Mouse (Mus musculus): ENCODE measurements around the gene Npas3. TPM values are rescaled to one million over a fixed set of nuclear protein-coding genes. Genes with fewer than 3 reads are reported as not detected.

The Npas3 gene
- polyA plus RNA-seq, 1 experiment from 2014 or later: 0.28 TPM

DNA sequence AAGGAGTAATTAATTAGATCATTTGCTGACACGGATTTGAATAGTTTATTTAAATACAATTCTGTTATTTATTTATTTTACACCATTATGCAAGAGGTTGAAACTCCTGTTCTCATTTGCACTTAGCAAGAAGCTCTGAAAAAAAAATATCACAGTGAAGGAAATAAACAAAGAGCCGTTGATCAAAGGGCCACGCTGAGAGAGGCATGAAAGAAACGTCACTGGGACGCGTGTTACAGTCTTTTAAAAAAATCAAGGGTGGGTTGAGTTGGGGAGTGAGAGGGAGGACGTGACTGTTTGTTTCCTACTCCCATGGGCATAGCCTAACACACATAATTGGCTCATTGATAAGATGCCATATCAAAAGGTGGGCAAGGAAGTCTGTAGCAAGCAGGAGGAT, 505.8 kb downstream of the Npas3 start:
- H3K36me3 ChIP-seq (ENCODE audit: control insufficient read depth, insufficient read depth, low read length): no peaks in the 10 kb centered on the region
- H3K4me1 ChIP-seq (replicated peaks; ENCODE audit: control insufficient read depth, insufficient read depth, low read length): peaks cover 3% of the 10 kb centered on the region; the same call in 1 of the 2 replicates
- no peak overlapping the region for H3K4me3 ChIP-seq (ENCODE audit: low read length)
- 11% methylated on average over 7 of the region's 7 CpGs for WGBS
- H3K4me2 ChIP-seq (ENCODE audit: low read depth, low read length): no peak overlapping the region
- no peak for ATAC-seq (ENCODE audit: low read depth)
- H3K9me3 ChIP-seq (ENCODE audit: control insufficient read depth, low read length): no peaks in the 10 kb centered on the region
- H3K9ac ChIP-seq (ENCODE audit: low read length): no peak overlapping the region
- H3K27me3 ChIP-seq (ENCODE audit: control insufficient read depth, insufficient read depth, low read depth, low read length): no peaks in the 10 kb centered on the region
- H3K27ac ChIP-seq (ENCODE audit: low read length): no peak overlapping the region

DNA sequence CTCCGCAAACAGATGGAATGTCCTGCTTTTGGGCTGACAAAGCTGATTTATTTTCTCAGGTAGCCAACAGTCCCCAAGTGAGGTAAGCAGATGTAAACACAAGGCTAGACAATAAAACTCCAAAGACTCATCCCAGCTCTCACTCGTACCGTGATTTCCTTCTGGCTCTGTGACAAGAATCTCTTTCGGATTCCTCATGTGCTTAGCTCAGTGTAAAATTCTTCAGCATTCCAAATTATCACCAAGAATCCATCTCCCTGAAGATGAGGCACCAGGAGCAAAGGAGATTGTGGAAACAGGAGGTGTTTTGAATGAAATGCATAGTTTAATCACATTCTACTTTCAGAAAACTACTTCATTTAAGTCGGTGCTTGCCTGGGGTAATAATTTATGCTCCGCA, 509.2 kb downstream of the Npas3 start:
- Histone ChIP-seq H3K4me2 (ENCODE audit: low read depth, low read length) (no peak overlapping the region), H3K27me3 (ENCODE audit: control insufficient read depth, insufficient read depth, low read depth, low read length) (no peaks in the 10 kb centered on the region), H3K4me3 (ENCODE audit: low read length) (no peak overlapping the region), H3K36me3 (ENCODE audit: control insufficient read depth, insufficient read depth, low read length) (no peaks in the 10 kb centered on the region), H3K9me3 (ENCODE audit: control insufficient read depth, low read length) (no peaks in the 10 kb centered on the region), H3K4me1 (replicated peaks; ENCODE audit: control insufficient read depth, insufficient read depth, low read length) (peaks cover 4% of the 10 kb centered on the region; the same call in 1 of the 2 replicates), H3K9ac (ENCODE audit: low read length) (no peak overlapping the region), H3K27ac (ENCODE audit: low read length) (no peak overlapping the region)
- 59% methylated on average over 6 of the region's 6 CpGs for WGBS
- ATAC-seq (ENCODE audit: low read depth): no peak

DNA sequence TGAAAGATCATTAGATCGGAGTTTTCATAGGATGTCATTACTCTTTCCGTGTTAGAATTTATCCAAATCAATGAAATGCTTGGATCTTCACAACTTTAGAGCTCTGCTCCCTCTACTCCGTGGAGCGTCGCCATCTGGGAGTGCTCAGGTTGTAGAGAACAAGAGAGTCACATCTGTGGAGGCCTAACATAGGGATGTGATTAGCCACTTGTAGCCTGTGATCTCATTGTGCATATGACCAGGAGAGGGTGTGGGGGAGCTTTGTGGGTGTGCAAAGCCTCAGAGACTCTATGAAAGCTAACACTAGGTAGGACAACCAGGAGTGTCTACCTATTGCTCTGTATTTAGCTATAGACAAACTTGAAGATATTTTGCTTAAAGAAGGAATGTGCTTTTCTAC, 509.9 kb downstream of the Npas3 start:
- H3K4me2 ChIP-seq (ENCODE audit: low read depth, low read length): no peak overlapping the region
- no peaks in the 10 kb centered on the region for H3K9me3 ChIP-seq (ENCODE audit: control insufficient read depth, low read length)
- H3K4me3 ChIP-seq (ENCODE audit: low read length): no peak overlapping the region
- H3K27ac ChIP-seq (ENCODE audit: low read length): no peak overlapping the region
- no peak overlapping the region for H3K9ac ChIP-seq (ENCODE audit: low read length)
- peaks cover 4% of the 10 kb centered on the region; the same call in 1 of the 2 replicates for H3K4me1 ChIP-seq (replicated peaks; ENCODE audit: control insufficient read depth, insufficient read depth, low read length)
- H3K27me3 ChIP-seq (ENCODE audit: control insufficient read depth, insufficient read depth, low read depth, low read length): no peaks in the 10 kb centered on the region
- no peaks in the 10 kb centered on the region for H3K36me3 ChIP-seq (ENCODE audit: control insufficient read depth, insufficient read depth, low read length)
- 88% methylated on average over 5 of the region's 5 CpGs for WGBS
- no peak for ATAC-seq (ENCODE audit: low read depth)

DNA sequence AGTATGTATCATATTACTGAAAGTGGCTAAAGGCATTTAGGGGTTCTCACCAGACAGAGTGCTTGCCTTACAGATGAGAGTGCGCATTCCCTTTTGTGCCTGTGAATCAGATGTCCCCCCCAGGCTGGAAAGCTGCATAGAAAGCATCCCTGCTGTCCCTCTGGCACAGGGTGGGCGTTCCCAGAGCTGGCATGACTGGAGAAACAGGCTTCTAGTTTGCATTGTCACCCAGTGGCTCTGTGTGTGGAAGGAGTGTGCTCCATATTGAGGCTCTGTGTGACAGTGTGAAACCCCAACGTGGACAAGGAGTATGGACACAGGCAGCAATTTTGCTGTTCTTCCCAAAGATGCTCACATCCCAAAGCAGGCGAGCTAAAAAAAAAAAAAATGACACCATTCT, 515.7 kb downstream of the Npas3 start:
- H3K27me3 ChIP-seq (ENCODE audit: control insufficient read depth, insufficient read depth, low read depth, low read length): no peaks in the 10 kb centered on the region
- no peak overlapping the region for H3K9ac ChIP-seq (ENCODE audit: low read length)
- no peak overlapping the region for H3K27ac ChIP-seq (ENCODE audit: low read length)
- H3K36me3 ChIP-seq (ENCODE audit: control insufficient read depth, insufficient read depth, low read length): no peaks in the 10 kb centered on the region
- 64% methylated on average over 4 of the region's 4 CpGs for WGBS
- H3K4me2 ChIP-seq (ENCODE audit: low read depth, low read length): no peak overlapping the region
- H3K4me1 ChIP-seq (replicated peaks; ENCODE audit: control insufficient read depth, insufficient read depth, low read length): peaks cover 2% of the 10 kb centered on the region; the same call in 1 of the 2 replicates
- ATAC-seq (ENCODE audit: low read depth): no peak
- no peaks in the 10 kb centered on the region for H3K9me3 ChIP-seq (ENCODE audit: control insufficient read depth, low read length)
- H3K4me3 ChIP-seq (ENCODE audit: low read length): no peak overlapping the region

DNA sequence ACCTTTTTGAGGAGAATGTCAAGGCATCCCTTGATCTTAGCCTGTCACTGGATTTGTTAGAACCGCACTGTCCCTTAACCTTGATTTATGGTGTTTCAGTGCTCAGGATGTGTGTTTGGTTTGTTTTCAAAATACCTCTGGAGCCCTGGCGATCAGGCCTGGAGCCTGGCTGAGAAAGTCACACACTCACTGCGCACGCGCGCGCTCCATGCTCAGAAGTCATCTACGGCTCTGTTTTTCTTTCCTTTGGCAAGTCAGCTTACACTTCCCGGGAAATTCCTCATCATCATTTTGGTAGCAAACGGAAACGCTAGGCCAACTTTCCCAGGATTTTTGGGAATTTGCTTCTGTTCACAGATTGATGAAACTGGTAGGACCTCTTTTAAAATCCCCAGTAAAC, 519.9 kb downstream of the Npas3 start:
- no peak overlapping the region for H3K9ac ChIP-seq (ENCODE audit: low read length)
- H3K27ac ChIP-seq (ENCODE audit: low read length): no peak overlapping the region
- 41% methylated on average over 11 of the region's 11 CpGs for WGBS
- H3K4me3 ChIP-seq (ENCODE audit: low read length): 0 out of 2 replicates have a peak overlapping the region, but pooled peaks have one; percentile 12
- no peaks in the 10 kb centered on the region for H3K36me3 ChIP-seq (ENCODE audit: control insufficient read depth, insufficient read depth, low read length)
- H3K9me3 ChIP-seq (ENCODE audit: control insufficient read depth, low read length): no peaks in the 10 kb centered on the region
- H3K4me1 ChIP-seq (replicated peaks; ENCODE audit: control insufficient read depth, insufficient read depth, low read length): no peaks in the 10 kb centered on the region
- no peak for ATAC-seq (ENCODE audit: low read depth)
- peak overlapping the region; percentile 37 for H3K4me2 ChIP-seq (ENCODE audit: low read depth, low read length)
- no peaks in the 10 kb centered on the region for H3K27me3 ChIP-seq (ENCODE audit: control insufficient read depth, insufficient read depth, low read depth, low read length)

DNA sequence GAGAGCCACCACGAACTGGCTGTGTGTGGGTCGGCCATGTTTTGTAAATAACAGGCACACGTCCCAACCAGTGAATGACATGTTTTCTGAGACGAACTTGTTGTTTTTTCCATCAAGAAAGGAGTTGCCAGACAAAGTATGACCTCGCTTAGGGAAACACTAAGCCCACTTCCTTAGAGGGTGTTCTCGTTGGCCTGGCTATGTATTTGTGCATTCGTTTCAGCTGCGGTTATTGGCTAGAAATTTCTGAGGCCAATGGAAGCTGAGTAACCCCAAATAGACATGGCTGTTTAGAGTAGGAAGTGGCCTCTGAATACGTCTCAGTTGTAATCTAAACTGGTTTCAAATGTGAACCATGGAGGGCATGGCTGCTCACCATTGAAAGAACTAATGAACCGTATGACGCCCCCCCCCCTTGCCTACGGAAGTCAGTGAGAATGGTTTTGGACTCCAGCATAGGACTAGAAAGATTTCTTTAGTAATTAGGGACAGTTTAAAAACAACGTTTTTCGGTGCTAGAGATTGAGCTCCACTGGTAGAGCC, 523.0 kb downstream of the Npas3 start:
- Histone ChIP-seq H3K9me3 (ENCODE audit: control insufficient read depth, low read length) (no peaks in the 10 kb centered on the region), H3K27me3 (ENCODE audit: control insufficient read depth, insufficient read depth, low read depth, low read length) (no peaks in the 10 kb centered on the region), H3K36me3 (ENCODE audit: control insufficient read depth, insufficient read depth, low read length) (no peaks in the 10 kb centered on the region), H3K27ac (ENCODE audit: low read length) (no peak overlapping the region), H3K9ac (ENCODE audit: low read length) (no peak overlapping the region), H3K4me3 (ENCODE audit: low read length) (no peak overlapping the region), H3K4me1 (replicated peaks; ENCODE audit: control insufficient read depth, insufficient read depth, low read length) (no peaks in the 10 kb centered on the region), H3K4me2 (ENCODE audit: low read depth, low read length) (no peak overlapping the region)
- ATAC-seq (ENCODE audit: low read depth): no peak
- WGBS: 80% methylated on average over 14 of the region's 14 CpGs

DNA sequence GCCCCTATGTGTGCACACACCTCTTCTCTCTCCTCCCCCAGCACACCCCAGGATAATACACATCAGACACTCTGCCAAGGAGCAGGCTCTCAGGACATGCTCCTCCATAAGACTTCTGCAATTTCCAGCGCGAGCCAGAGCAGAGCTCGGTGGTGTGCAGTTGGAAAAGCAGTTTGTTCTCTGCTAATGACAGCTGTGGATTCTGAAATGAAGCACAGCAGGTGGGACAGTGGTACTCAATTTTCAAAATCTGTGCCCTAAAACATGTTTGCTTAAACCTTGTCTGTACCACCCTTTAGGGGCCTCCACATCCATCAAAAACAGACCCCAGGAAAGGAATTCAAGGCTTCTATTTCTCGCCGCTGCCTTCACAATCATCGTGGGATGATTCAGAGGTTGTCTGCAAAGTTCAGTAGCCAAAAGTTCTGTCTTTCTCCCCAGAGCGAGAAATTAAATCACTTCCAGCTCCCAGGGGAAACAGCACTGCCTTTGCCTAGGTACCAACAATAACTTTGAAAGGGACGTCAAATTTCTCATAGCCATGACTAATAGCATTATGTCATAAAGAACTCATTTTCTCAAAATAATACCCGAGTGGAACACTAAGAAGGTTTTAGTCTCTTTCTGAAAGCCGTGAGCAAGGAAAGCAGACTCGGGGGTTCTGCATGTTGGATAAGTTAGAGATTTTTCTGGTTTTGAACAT, 533.5 kb downstream of the Npas3 start:
- ATAC-seq (ENCODE audit: low read depth): no peak
- no peaks in the 10 kb centered on the region for H3K4me1 ChIP-seq (replicated peaks; ENCODE audit: control insufficient read depth, insufficient read depth, low read length)
- no peak overlapping the region for H3K27ac ChIP-seq (ENCODE audit: low read length)
- no peaks in the 10 kb centered on the region for H3K36me3 ChIP-seq (ENCODE audit: control insufficient read depth, insufficient read depth, low read length)
- 59% methylated on average over 11 of the region's 11 CpGs for WGBS
- H3K9me3 ChIP-seq (ENCODE audit: control insufficient read depth, low read length): no peaks in the 10 kb centered on the region
- H3K4me2 ChIP-seq (ENCODE audit: low read depth, low read length): no peak overlapping the region
- H3K9ac ChIP-seq (ENCODE audit: low read length): no peak overlapping the region
- no peaks in the 10 kb centered on the region for H3K27me3 ChIP-seq (ENCODE audit: control insufficient read depth, insufficient read depth, low read depth, low read length)
- no peak overlapping the region for H3K4me3 ChIP-seq (ENCODE audit: low read length)

DNA sequence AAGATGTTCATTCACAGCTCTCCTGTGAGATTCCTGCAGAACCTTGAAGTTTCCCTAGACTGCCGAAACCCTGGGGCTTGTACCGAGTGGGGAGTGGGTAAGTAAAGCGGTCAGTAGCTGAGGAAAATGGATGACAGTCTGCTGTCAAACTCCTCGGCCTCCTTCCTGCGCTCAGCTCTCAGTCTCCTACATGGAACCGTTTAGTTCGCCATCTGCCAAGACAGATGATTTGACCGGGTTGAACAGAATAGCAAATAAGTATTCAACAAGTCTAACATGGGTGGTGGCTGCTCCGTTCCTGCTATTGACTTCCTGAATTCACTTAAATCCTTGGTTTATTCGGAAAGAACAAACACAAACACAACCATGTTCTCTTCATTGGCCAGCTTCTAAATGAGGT, 541.0 kb downstream of the Npas3 start:
- no peak for ATAC-seq (ENCODE audit: low read depth)
- 74% methylated on average over 10 of the region's 10 CpGs for WGBS
- H3K9me3 ChIP-seq (ENCODE audit: control insufficient read depth, low read length): no peaks in the 10 kb centered on the region
- no peaks in the 10 kb centered on the region for H3K36me3 ChIP-seq (ENCODE audit: control insufficient read depth, insufficient read depth, low read length)
- H3K27ac ChIP-seq (ENCODE audit: low read length): no peak overlapping the region
- H3K4me1 ChIP-seq (replicated peaks; ENCODE audit: control insufficient read depth, insufficient read depth, low read length): no peaks in the 10 kb centered on the region
- H3K4me3 ChIP-seq (ENCODE audit: low read length): no peak overlapping the region
- H3K9ac ChIP-seq (ENCODE audit: low read length): no peak overlapping the region
- no peak overlapping the region for H3K4me2 ChIP-seq (ENCODE audit: low read depth, low read length)
- H3K27me3 ChIP-seq (ENCODE audit: control insufficient read depth, insufficient read depth, low read depth, low read length): no peaks in the 10 kb centered on the region

DNA sequence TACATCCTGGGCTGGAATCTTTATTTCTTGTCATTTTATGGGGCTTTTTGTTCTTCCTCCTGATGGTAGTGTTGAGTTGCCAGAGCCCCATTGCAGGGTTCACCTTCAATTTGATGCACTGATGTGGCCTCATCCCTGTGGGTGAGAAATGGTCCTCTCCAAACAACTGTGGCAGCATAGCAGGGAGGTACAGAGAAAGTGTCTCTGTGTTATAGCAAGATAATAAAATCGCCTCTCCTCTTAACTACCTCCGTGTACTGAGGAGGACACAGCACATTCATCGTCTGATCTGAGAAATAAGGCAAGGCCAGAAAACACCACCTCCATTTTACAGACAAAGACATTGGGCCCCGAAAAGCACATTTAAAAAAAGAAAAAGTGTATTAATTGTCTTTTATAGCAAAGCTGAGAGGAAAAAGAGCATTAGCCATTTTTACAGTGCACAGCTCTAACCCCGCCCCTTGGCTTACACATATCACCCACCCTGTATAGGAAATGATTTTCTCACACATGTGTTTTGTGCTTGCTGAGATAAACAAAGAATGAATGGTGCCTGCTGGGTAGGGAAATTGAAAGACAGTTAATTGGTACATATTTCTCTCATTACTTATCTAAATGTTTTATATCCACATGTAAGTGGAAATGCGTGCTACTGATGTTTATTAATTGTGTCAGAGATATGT, 546.4 kb downstream of the Npas3 start:
- no peaks in the 10 kb centered on the region for H3K27me3 ChIP-seq (ENCODE audit: control insufficient read depth, insufficient read depth, low read depth, low read length)
- no peak overlapping the region for H3K4me2 ChIP-seq (ENCODE audit: low read depth, low read length)
- H3K9me3 ChIP-seq (ENCODE audit: control insufficient read depth, low read length): no peaks in the 10 kb centered on the region
- H3K4me1 ChIP-seq (replicated peaks; ENCODE audit: control insufficient read depth, insufficient read depth, low read length): no peaks in the 10 kb centered on the region
- no peak overlapping the region for H3K9ac ChIP-seq (ENCODE audit: low read length)
- ATAC-seq (ENCODE audit: low read depth): no peak
- H3K4me3 ChIP-seq (ENCODE audit: low read length): no peak overlapping the region
- H3K27ac ChIP-seq (ENCODE audit: low read length): no peak overlapping the region
- H3K36me3 ChIP-seq (ENCODE audit: control insufficient read depth, insufficient read depth, low read length): no peaks in the 10 kb centered on the region
- WGBS: 79% methylated on average over 6 of the region's 6 CpGs
